Mouse (Mus musculus) testis, adult 2 months (tissue): ENCODE results near the gene Cbfb. TPM values are rescaled to one million over a fixed set of nuclear protein-coding genes. Genes with fewer than 3 reads are reported as not detected.

Source experiments
- H3K27ac ChIP-seq: fragments of 200-500 bp; 2 replicates; pipeline ENCODE4 v1.5.1; 2012; ENCODE audit warnings: low read depth, low read length; ENCODE audit not compliant: control insufficient read depth, insufficient read depth
- H3K27me3 ChIP-seq: fragments of 200-500 bp; 2 replicates; pipeline ENCODE4 v1.6.1; 2012; ENCODE audit warnings: mild to moderate bottlenecking, low read length, moderate library complexity; ENCODE audit not compliant: control insufficient read depth, insufficient read depth
- H3K36me3 ChIP-seq: fragments of 200-500 bp; 2 replicates; pipeline ENCODE4 v1.6.1; 2012; ENCODE audit warnings: mild to moderate bottlenecking, low read length; ENCODE audit not compliant: control insufficient read depth, insufficient read depth
- H3K4me1 ChIP-seq: fragments of 200-500 bp; 2 replicates; pipeline ENCODE4 v1.6.1; 2012; ENCODE audit warnings: low read length; ENCODE audit not compliant: control insufficient read depth, insufficient read depth
- H3K4me3 ChIP-seq: fragments of 200-500 bp; 2 replicates; pipeline ENCODE4 v1.5.1; 2012; ENCODE audit warnings: low read depth, mild to moderate bottlenecking, low read length, moderate library complexity, mixed read lengths; ENCODE audit not compliant: control insufficient read depth
- CTCF ChIP-seq: fragments of 200-500 bp; IDR thresholded peaks from 2 replicates; pipeline ENCODE4 v1.5.1; 2012; ENCODE audit warnings: low read depth, mild to moderate bottlenecking, inconsistent platforms, low read length, moderate library complexity; ENCODE audit not compliant: control insufficient read depth, insufficient read depth, insufficient replicate concordance
- POLR2A ChIP-seq: fragments of 200-500 bp; IDR thresholded peaks from 2 replicates; pipeline ENCODE4 v1.6.1; 2012; ENCODE audit warnings: low read depth, mild to moderate bottlenecking, inconsistent platforms, low read length, moderate library complexity; ENCODE audit not compliant: control insufficient read depth
- polyA plus RNA-seq: library from polyadenylated mRNA; depleted of rRNA; stranded (reverse); fragments of >200 nt; gene quantifications from 2 replicates; pipeline ENCODE4 v1.2.3, GENCODE M21; 2012; rRNA removed

The Cbfb gene
- polyA plus RNA-seq, 1 experiment = 7.0 TPM

DNA sequence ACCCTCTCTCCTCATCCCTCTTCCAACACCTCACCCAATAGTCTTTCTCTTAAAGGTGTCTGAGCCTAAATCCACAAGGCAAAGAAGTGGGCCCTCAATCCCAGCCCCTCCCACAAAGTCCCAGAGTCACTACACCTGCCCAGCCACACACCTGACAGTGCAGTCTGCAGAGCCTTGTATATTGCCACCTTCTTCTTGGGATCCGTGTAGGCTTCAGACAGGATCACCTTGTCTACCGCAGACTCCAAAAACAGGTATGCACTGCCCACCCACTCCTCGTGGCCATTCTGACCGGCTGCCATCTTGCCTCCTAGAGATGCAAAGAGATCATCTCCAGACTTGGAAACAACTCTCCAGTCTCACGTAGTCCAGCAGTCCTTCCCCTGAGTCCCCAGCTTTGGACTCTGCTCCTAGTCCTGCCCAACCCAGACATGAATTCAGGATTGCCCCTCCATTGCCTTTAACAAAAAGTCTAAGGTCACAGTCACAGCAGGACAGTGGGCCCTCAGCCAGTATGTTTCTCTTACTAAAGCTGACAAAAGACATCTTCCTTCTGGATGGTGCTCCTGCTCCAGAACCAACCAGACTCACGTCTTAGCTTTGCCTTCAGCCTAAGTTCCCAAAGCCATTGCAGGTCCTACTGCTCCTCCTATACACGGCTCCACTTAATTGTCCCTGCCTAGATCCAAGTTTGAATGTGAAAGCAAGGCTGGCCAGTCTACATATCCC is 90.1 kb downstream of the Cbfb start:
- Histone ChIP-seq H3K36me3 (no peaks in the 10 kb centered on the region), H3K27me3 (no peaks in the 10 kb centered on the region), H3K4me3 (no peak overlapping the region), H3K4me1 (peaks cover 14% of the 10 kb centered on the region), H3K27ac (no peak overlapping the region)
- TF ChIP-seq POLR2A (no peak), CTCF (no peak)

DNA sequence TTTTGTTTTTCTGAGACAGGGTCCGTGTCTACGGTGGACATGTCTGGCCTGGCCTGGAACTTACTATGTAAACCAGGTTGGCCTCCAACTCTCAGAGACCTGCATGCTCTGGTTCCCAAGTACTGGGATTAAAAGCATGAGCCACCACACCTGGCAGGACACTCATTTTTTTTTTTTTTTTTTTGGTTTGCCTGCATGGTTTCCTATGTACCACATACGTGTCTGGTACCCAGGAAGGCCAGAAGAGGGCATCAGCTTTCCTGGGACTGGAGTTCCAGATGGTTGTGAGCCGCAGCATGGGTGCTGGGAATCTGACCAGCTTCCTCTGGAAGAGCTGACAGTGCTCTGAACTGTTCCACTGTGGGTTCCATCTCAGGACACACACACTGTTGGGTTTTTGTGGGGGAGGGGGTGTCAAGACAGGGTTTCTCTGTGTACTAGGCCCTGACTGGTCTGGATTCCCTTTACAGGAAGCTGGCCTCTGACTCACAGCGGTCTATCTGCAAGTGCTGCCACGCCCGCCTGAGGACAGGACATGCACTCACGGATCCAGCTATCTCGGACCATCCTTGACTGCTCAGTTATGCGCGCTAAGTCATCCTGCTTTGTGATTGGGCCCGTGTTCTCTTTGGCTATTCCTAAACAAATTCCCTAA is 91.0 kb downstream of the Cbfb start:
- no peak overlapping the region for H3K27ac ChIP-seq
- TF ChIP-seq CTCF = no peak
- H3K27me3 ChIP-seq = no peaks in the 10 kb centered on the region
- no peak overlapping the region for H3K4me3 ChIP-seq
- no peaks in the 10 kb centered on the region for H3K36me3 ChIP-seq
- H3K4me1 ChIP-seq = peaks cover 14% of the 10 kb centered on the region

DNA sequence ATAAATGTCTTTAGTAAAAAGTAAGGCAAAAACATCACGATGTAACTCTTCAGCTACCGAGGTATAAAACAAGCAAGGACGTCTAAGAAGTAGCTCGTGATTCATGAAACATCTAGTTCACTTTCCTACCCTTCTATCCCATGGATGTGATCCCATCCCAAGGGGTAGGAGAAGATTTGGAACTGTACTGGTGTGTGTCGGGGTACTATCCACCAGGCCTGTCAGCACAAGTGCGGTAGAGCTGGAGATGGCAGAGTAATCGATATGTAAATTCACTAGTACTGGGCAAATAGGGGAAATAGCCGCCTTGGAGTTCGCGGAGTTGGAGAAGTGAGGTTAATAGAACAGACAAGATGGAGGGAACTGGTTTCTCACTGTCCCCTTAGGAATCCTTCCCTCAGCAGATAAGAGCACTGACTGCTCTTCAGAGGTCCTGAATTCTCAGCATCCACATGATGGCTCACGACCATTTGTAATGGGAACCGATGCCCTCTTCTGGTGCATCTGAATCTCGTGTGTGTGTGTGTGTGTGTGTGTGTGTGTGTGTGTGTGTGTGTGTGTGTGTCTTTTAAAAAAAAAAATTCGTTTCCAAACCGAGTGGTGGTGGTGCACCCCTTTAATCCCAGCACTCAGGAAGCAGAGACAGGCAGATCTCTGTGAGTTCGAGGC is 92.9 kb downstream of the Cbfb start:
- no peak for TF ChIP-seq CTCF
- no peak for TF ChIP-seq POLR2A
- Histone ChIP-seq H3K4me3 (no peak overlapping the region), H3K4me1 (peaks cover 18% of the 10 kb centered on the region), H3K36me3 (no peaks in the 10 kb centered on the region), H3K27me3 (no peaks in the 10 kb centered on the region), H3K27ac (no peak overlapping the region)

DNA sequence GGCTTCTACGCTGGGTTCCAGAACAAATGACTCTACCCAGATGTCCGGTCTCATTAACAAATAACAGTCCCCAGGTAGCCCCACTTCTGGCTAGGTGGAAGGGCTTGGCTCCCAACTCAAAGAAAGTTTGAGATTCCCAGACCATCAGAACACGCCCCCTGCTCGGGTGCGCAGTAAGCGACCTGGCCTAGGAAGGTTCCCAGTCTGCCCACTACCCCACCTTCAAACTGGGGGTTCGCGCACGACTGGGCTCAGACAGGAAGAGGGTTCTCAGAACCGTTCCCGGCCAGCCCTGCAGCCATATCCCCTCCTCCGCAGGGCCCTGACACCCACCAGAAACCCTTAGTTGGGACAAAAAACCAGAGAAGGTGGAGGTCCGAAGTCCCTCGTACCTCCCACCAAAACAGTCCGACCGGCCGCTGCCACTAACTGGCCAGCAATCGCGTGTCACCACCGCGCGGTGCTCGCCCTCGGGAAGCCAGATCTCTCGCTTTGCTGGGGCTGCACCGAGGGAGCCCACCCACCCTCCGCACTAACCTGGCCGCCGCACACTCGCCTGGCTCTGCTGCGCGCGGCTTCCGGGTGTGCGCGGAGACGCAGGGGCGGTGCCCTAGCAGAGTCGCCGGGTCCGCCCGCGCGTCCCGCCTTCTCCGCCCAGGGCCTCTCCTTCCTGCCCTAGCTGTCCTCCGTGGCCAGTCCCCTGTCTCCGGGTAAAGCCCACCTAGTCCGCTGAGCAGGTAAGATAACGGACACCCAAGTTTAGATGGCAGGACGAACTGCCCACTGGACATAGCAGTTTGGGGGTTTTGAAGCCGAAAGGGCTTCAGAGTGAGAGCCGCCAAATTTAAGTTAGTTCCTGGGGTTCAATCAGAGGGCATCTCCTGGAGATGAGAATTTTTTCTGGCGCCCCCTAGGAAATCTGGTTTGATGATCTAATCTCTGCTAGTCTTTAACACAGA is 93.8 kb downstream of the Cbfb start, which contains the start of the genes Tradd and Fbxl8:
TSS of gene Tradd (minus strand) at position 586 of the 959 bp plus-strand sequence.
TSS of gene Fbxl8 (plus strand) at position 625 of the 959 bp plus-strand sequence.
- H3K36me3 ChIP-seq = no peaks in the 10 kb centered on the region
- no peaks in the 10 kb centered on the region for H3K27me3 ChIP-seq
- H3K4me1 ChIP-seq = peaks cover 22% of the 10 kb centered on the region
- no peak within 1 kb of the TSS for H3K27ac ChIP-seq
- TF ChIP-seq POLR2A (no peak), CTCF (no peak)
- H3K4me3 ChIP-seq = peak within 1 kb of the TSS; percentile 82

DNA sequence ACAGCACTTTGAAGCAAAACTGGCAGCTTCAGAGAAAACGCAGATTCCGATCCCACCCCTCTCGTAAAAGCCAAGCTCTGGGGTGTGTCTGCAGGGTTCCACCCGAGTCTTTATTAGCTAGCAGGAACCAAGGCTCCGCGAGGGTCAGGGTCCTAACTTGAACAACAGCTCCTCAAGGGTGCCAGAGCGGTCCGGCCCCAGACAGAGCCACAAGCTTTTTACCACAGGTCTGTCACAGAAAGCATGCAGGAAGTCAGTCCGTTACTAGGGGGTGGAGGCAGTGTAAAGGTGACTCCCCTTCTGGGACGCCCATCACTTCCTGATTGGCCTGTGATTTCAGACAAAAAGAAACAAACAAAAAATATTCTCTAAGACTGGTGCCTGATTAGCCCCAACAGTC is 94.7 kb downstream of the Cbfb start:
- no peak for TF ChIP-seq CTCF
- no peak for TF ChIP-seq POLR2A
- Histone ChIP-seq H3K36me3 (no peaks in the 10 kb centered on the region), H3K4me3 (peak overlapping the region; percentile 6; the same call in 1 of the 2 replicates), H3K27me3 (no peaks in the 10 kb centered on the region), H3K4me1 (peaks cover 27% of the 10 kb centered on the region), H3K27ac (no peak overlapping the region)

DNA sequence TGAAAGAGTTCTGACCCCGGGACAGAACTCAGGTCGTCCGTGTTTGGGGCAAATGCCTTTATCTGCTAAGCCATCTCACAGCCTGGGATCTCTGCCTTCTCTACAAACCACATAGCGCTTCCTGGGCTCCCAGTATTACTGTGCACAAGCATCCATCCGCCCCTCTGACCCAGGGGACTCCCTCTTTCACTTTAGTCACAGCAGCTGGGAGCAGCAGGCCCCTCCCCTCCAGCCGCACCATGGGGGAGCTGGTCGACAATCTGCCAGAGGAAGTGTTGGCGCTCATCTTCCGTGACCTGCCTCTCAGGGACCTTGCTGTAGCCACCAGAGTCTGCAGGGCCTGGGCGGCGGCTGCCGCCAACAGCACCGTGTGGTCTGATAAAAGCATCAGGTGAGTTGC is 96.3 kb downstream of the Cbfb start:
- Histone ChIP-seq H3K36me3 (no peaks in the 10 kb centered on the region), H3K27ac (no peak overlapping the region), H3K27me3 (no peaks in the 10 kb centered on the region), H3K4me1 (peaks cover 34% of the 10 kb centered on the region), H3K4me3 (no peak overlapping the region)
- TF ChIP-seq CTCF (no peak), POLR2A (no peak)

Other genes starting within 250 kb of the Cbfb start
- gene Ces2e, start 244.4 kb upstream of the Cbfb start, polyA plus RNA-seq = 0.37 and 0.38 TPM in 2 replicates
- 0.01 TPM in 1 of 2 replicates, not detected in the other for gene Ces2f, start 223.3 kb upstream of the Cbfb start, polyA plus RNA-seq
- 0.70 and 0.88 TPM in 2 replicates for gene Ces2g, start 209.0 kb upstream of the Cbfb start, polyA plus RNA-seq
- gene Ces2h, start 169.8 kb upstream of the Cbfb start, polyA plus RNA-seq = 0.36 and 0.75 TPM in 2 replicates
- gene Ces3a, start 122.1 kb upstream of the Cbfb start, polyA plus RNA-seq = 0.58 and 0.93 TPM in 2 replicates
- gene Ces3b, start 86.9 kb upstream of the Cbfb start, polyA plus RNA-seq = 0.14 and 0.17 TPM in 2 replicates
- gene Ces4a, start 38.9 kb upstream of the Cbfb start, polyA plus RNA-seq = 0.19 TPM in 2 replicates
- gene D230025D16Rik, start 54.5 kb downstream of the Cbfb start, polyA plus RNA-seq = 6.4 and 7.8 TPM in 2 replicates
- gene B3gnt9, start 84.5 kb downstream of the Cbfb start, polyA plus RNA-seq = 6.8 and 7.0 TPM in 2 replicates
- gene Tradd, start 93.9 kb downstream of the Cbfb start, polyA plus RNA-seq = 2.4 TPM in 2 replicates
- 0.51 and 0.55 TPM in 2 replicates for gene Fbxl8, start 94.0 kb downstream of the Cbfb start, polyA plus RNA-seq
- 0.09 and 0.20 TPM in 2 replicates for gene Hsf4, start 99.1 kb downstream of the Cbfb start, polyA plus RNA-seq
- gene Nol3, start 105.5 kb downstream of the Cbfb start, polyA plus RNA-seq = 0.09 and 0.11 TPM in 2 replicates
- gene 4931428F04Rik, start 119.2 kb downstream of the Cbfb start, polyA plus RNA-seq = 78.2 and 90.9 TPM in 2 replicates
- 28.2 and 28.5 TPM in 2 replicates for gene Exoc3l, start 125.4 kb downstream of the Cbfb start, polyA plus RNA-seq
- gene E2f4, start 127.0 kb downstream of the Cbfb start, polyA plus RNA-seq = 64.1 and 67.7 TPM in 2 replicates
- gene Elmo3, start 134.9 kb downstream of the Cbfb start, polyA plus RNA-seq = 3.5 and 5.0 TPM in 2 replicates
- 117 and 127 TPM in 2 replicates for gene Lrrc29, start 155.6 kb downstream of the Cbfb start, polyA plus RNA-seq
- 31.4 and 32.4 TPM in 2 replicates for gene Tmem208, start 155.7 kb downstream of the Cbfb start, polyA plus RNA-seq
- gene Fhod1, start 177.3 kb downstream of the Cbfb start, polyA plus RNA-seq = 17.9 TPM in 2 replicates
- gene Slc9a5, start 178.2 kb downstream of the Cbfb start, polyA plus RNA-seq = 33.5 and 35.4 TPM in 2 replicates
- gene Plekhg4, start 202.6 kb downstream of the Cbfb start, polyA plus RNA-seq = 23.0 and 24.2 TPM in 2 replicates
- gene Kctd19, start 242.8 kb downstream of the Cbfb start, polyA plus RNA-seq = 174 and 187 TPM in 2 replicates
- 75.6 and 79.0 TPM in 2 replicates for gene Lrrc36, start 242.9 kb downstream of the Cbfb start, polyA plus RNA-seq